Mouse (Mus musculus) spleen, postnatal 14 days (tissue): ENCODE data around the gene Rnf115.
A peak's percentile ranks its signal among the peaks of the same experiment; 100 is the strongest.

Source experiments
- DNase-seq, 2 experiments: peaks; one replicate each; pipeline ENCODE4 v3.0.0; 2021 to 2022; ENCODE audit warnings: low spot score in 2 of 2

Gene Rnf115

GRCm38 (mm10) chr3:96777120-96777519 is 49.7 kb downstream of the Rnf115 start:
- no peak for DNase-seq

- DNase-seq: no peak
Measured at GRCm38 (mm10) chr3:96782236-96782635, 54.8 kb downstream of the Rnf115 start.

- DNase-seq: no peak
Measured at GRCm38 (mm10) chr3:96787784-96788183, 60.3 kb downstream of the Rnf115 start.

DNA sequence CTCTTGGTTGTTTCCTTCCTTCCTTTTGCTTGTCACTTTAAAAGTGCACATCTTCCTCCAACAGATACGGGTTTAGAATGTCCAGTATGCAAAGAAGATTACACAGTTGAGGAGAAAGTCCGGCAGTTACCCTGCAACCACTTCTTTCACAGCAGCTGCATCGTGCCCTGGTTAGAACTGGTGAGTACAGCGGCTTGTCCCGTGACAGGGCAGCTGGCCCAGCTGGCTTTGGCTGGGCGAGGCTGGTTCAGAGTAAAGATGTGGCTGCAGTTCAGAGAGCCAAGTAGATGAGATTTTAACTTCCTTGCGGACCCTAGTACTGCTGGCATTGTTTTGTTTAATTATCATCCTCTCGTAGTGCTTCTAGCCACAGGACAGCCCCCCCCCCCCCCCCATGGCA is 61.0 kb downstream of the Rnf115 start:
- no peak for DNase-seq

DNA sequence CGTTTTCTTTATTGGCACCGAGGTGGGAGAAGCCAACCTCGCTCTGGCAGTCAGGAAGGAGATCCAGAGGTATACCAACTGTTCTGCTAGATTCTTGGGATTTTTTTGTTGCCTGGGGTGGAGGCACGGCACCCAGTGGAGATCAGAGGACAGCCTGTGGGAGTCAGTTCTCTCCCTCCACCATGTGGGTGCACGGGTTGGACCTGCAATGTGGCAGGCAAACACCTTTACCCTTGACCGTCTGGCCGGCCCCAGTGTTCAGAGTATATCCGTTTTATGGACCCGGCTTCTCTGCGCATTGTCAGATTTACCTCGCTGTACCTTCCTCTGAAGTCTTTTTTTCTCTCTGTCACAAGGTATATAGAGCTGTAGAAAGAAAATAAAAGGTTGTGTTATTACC is 72.8 kb downstream of the Rnf115 start:
- no peak for DNase-seq

GRCm38 (mm10) chr3:96802214-96802613 is 74.8 kb downstream of the Rnf115 start:
- no peak for DNase-seq

- DNase-seq: no peak
Measured at GRCm38 (mm10) chr3:96808136-96808535, 80.7 kb downstream of the Rnf115 start.

- no peak for DNase-seq
Measured at GRCm38 (mm10) chr3:96808651-96809050, 81.2 kb downstream of the Rnf115 start.

GRCm38 (mm10) chr3:96811232-96811631 is 83.8 kb downstream of the Rnf115 start:
- no peak for DNase-seq

DNA sequence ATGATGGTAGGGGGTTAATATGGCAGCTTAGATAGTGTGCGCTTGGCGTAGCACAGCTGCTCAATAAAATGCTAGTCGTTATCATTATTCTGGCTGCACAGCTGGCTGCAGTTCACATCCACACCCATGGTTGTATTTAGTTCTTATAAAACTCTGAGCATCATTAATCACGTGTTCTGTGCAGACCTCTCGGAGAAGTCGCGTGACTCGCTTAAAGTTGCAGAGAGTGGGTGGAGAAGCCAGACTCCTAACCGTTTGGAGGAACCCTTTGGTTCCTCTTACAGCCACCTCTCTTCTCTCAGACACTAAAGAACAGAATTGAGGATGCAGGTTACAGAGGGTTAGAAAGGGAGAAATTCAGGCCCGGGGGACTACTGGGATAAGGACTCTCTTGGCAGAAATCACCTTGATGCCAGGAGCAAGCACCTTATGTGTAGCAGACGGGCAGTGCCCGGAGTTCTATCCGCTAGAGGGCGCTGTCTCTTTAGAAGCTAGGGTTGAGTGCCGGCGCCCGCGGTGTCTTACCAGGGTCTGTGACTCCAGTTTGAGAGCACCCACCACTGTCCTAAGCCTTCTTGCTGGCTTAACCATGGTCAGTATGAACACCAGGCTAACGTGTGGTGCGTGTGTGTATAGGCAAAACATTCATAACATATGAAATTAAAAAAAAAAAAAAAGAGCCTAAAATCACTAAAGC is 85.1 kb downstream of the Rnf115 start:
- DNase-seq: peak; percentile 54 to 79

GRCm38 (mm10) chr3:96813106-96813505 is 85.6 kb downstream of the Rnf115 start:
- DNase-seq: peak in 1 of 2 experiments; percentile 3

- DNase-seq: no peak
Measured at GRCm38 (mm10) chr3:96813591-96814244, 86.3 kb downstream of the Rnf115 start.

- no peak for DNase-seq
Measured at GRCm38 (mm10) chr3:96814342-96814741, 86.9 kb downstream of the Rnf115 start.

DNA sequence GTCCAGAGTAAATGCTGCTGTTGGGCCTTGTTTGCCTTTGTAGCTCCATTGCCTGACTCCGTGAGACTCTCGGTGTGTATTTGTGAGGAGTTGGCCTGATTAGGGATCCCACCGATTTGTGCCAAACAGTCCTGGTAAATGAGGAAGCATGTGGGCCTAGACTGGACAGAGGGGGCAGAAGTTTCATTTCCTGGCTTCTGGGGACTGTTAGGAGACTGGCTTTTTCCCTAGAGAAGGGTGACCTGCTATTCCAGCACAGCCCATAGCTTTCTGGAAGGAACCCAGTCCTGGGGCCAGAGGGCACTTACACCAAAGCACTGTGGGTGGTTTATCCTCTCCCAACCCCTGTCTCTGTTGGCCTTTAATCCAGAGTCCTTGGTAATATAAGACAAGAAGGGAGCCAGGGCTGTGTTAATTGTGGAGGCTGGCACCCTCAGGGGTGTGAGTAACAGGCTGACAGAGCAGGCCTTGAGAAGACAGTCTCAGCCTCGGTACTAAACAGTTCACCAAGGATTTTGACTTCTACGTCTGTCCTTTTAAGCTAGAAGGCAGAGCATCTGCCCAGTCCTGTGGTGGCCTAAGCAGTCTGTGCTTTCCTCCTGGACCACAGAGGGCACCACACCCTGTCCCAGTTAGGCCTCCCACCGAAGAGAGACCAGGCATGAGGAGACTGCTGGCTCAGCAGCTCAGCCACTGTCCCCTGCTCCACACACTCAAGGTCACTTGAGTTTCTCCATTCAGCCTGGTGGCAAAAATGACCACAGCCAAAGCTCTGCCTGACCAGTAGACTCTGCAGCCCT is 92.9 kb downstream of the Rnf115 start:
- no peak for DNase-seq

DNA sequence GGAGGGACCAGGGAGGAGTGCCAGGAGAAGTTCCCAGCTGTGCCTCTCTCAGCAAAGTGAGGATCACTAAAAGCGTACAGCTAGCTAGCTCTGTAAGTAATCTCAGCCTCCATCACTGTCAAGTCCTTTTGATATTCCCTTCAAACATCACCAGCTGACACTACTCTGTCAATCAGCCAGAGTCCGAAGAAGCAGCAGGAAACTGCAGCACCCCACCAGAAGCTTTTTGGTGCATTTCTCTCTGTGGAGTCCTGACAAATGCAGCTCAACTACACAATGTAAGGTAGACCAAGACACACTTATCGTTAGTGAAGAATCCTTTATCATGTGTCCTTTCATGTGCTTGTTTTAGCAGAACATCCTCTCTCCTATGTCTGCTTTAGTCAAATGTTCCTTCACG is 94.1 kb downstream of the Rnf115 start:
- no peak for DNase-seq

DNA sequence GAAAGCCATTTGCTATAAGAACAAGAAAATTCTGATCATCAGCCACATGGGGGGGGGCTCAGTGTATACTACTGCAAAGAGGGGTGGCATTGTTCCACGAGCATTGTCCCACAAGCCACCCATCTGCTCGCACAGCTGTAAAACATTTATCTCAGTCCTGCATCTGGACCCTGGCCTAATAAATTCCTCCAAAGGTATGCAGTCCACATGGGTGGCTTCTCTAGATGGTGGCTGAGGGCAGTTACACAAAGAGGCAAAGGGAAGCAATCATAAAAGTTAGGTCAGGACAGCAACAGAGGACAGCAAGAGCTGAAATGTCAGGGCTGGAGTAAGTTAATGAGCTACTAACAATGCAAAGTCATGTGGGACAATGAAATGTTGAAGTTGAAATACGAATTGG is 96.2 kb downstream of the Rnf115 start:
- no peak for DNase-seq

GRCm38 (mm10) chr3:96824614-96825013 is 97.2 kb downstream of the Rnf115 start:
- no peak for DNase-seq

GRCm38 (mm10) chr3:96825261-96825660 is 97.8 kb downstream of the Rnf115 start:
- DNase-seq: no peak

DNA sequence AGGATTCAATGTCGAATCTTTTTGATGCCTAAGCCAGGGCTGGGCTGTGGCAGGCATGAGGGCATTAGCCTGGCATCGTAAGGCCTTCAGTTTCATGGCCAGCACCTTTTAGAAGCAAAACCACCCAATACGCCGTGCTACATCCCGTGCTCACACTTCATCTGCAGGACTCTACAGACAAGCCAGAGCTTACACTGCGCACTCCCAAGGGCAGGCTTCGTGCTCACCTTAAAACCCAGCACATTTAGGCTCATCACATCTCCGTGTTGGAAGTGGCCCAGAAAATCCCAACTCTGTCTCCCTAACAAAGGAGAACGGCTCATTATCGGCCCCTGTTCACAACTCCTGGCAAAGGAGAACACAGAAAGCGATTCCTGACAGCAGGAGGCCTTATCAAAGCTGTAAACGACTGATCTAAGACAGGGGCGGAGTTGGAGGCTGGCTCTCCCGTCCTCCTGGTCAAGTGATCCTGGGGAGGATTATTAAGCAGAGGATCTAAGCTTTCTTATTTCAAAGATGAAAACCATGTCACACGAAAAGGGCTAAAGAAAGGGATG is 100.9 kb downstream of the Rnf115 start:
- no peak for DNase-seq

DNA sequence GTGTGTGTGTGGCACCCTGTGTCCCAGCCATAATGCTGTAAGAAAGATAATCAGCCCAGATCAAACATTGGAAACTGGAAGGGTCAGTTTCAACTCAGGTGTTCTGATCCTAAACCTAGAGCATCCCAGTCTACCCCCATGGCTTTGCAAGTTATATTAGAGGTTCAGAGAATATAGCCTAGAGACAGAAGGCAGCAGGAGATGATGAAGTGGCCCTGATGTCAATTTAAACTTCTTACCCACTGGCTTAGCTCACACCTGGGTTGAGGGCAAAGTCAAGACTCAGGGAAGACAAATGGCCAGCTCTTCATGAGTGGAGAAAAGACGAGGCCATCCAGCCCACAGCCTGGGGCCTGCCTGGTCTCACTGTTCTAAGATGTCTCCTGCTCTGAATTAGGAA is 101.5 kb downstream of the Rnf115 start, which contains the start of the genes Pdzk1 and Cd160:
Gene Pdzk1 (plus strand): TSS at position 301 of the 400 bp plus-strand sequence.
Gene Cd160 (minus strand): TSS at position 368 of the 400 bp plus-strand sequence.
- no peak for DNase-seq

DNA sequence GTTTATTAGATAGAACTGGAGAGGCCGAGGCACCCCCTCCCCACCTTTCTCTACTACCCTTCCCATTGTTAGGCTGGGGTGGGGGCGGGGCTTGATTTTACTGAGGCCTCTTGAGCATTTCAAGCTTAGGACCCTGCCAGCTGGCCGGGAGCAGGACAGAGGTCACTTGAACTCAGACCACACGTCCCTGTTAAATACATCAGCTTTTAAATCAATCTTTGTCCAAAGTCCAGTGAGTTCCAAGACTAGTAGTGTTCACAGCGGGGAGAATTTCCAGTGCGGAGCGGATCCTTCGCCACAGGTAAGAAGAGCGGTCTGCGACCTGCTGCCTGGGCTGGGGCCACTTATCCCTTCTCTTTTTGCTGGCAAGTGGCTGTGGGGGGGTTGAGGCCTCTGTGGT is 102.4 kb downstream of the Rnf115 start:
- DNase-seq: no peak

DNA sequence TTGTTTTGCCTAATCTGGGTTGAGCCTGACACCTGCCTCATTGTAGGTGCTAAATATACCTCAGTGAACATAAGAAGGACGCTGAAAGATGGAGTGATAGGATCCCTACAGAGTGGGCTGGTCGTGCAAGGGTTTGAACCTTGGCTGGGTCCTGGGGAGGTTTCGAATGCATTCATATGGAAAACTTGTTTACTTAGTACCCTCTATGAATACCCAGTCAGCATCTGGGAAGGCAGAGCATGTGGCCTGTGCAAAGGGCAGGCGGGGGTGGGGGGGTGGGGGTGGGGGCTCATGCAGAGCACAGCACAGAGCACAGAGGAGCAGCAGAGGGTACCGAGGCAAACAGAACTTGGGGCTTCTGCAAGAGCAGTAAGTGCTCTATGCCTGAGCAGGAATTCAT is 105.5 kb downstream of the Rnf115 start:
- DNase-seq: no peak
